Mouse (Mus musculus) hindbrain, embryonic 10.5 days (tissue): ENCODE measurements around the gene Kcnj13. TPM values are rescaled to one million over a fixed set of nuclear protein-coding genes. Genes with fewer than 3 reads are reported as not detected.

ENCODE experiments used
- DNase-seq: peaks from one replicate; pipeline ENCODE4 v3.0.0-alpha.2; 2017; ENCODE audit warnings: low spot score
- H3K27ac ChIP-seq: fragments of 300-500 bp; sonication (generic); 2 replicates; pipeline ENCODE4 v1.5.1; 2016; ENCODE audit warnings: mild to moderate bottlenecking, moderate library complexity
- H3K27me3 ChIP-seq: fragments of 300-500 bp; sonication (generic); 2 replicates; pipeline ENCODE4 v1.6.1; 2016; ENCODE audit warnings: mild to moderate bottlenecking; ENCODE audit not compliant: poor library complexity, insufficient read depth, severe bottlenecking
- H3K36me3 ChIP-seq: fragments of 300-500 bp; sonication (generic); 2 replicates; pipeline ENCODE4 v1.6.1; 2016; ENCODE audit warnings: mild to moderate bottlenecking, moderate library complexity
- H3K4me1 ChIP-seq: fragments of 300-500 bp; sonication (generic); replicated peaks from 2 replicates; pipeline ENCODE4 v1.6.1; 2016; ENCODE audit warnings: mild to moderate bottlenecking
- H3K4me3 ChIP-seq: fragments of 300-500 bp; sonication (generic); 2 replicates; pipeline ENCODE4 v1.5.1; 2016; ENCODE audit warnings: mild to moderate bottlenecking, moderate library complexity
- H3K9me3 ChIP-seq: fragments of 300-500 bp; sonication (generic); 2 replicates; pipeline ENCODE4 v1.6.1; 2016; ENCODE audit warnings: mild to moderate bottlenecking, moderate library complexity
- WGBS: fragments of 180-500 bp; shearing (Covaris S2); methylation state at CpG from one replicate; pipeline ENCODE4 v1.1.7; 2016; 5-methylcytosine and 5-hydroxymethylcytosine counted together
- polyA plus RNA-seq: library from polyadenylated mRNA; unstranded; fragments of >200 nt; fragmentation: Nextera tagmentation; extraction: Ambion mirVana; gene quantifications from 2 replicates; pipeline ENCODE4 v1.2.1, GENCODE M21; 2016

The Kcnj13 gene
- polyA plus RNA-seq, 1 experiment from 2014 or later: 5.0 TPM

DNA sequence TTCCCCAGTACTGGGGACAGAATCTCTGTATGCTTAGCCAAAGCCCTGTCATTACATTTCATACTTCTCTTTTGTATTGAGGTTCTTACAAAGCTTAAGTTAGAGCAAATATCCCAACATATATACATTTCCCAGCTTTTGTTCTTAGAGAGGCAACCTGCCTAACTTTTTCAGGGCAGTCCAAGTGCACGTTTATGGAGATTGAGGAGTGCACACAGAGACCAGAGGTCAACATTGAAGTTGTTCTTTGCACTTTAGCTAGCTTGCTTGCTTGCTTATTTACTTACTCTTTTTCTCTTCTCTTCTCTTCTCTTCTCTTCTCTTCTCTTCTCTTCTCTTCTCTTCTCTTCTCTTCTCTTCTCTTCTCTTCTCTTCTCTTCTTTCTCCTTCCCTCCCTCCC lies 34.3 kb downstream of the Kcnj13 start:
- DNase-seq: no peak
- Histone ChIP-seq H3K4me3 (no peak overlapping the region), H3K27ac (no peak overlapping the region), H3K27me3 (no peaks in the 10 kb centered on the region), H3K4me1 (no peaks in the 10 kb centered on the region), H3K9me3 (no peaks in the 10 kb centered on the region), H3K36me3 (peaks cover 24% of the 10 kb centered on the region)
- 72% methylated on average over 1 of the region's 1 CpGs for WGBS

DNA sequence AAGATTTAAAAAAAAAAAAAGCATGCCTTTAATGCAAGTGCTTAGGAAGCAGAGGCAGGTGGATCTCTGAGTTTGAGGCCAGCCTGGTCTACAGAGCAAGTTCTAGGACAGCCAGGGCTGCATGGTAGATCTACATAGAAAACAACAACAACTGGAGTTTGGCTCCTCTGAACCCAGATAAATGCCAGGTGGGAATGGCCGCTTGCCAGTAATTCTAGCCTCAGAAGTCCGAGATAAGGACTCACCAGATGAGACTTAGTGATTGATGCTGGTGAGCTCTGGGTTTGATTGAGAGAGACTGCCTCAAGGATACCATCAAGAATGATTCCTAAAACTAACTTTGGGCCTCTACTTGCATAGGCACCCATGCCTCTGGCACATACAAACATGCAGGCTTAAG lies 44.0 kb downstream of the Kcnj13 start:
- Histone ChIP-seq H3K4me3 (no peak overlapping the region), H3K36me3 (peaks cover 48% of the 10 kb centered on the region), H3K4me1 (no peaks in the 10 kb centered on the region), H3K27me3 (no peaks in the 10 kb centered on the region), H3K27ac (no peak overlapping the region), H3K9me3 (no peaks in the 10 kb centered on the region)
- no peak for DNase-seq
- 88% methylated on average over 2 of the region's 2 CpGs for WGBS

Other genes starting within 250 kb of the Kcnj13 start
- 5.4 and 21.9 TPM in 2 replicates for gene Ecel1, start 238.2 kb downstream of the Kcnj13 start, polyA plus RNA-seq
- 0.34 and 5.8 TPM in 2 replicates for gene Prss56, start 211.4 kb downstream of the Kcnj13 start, polyA plus RNA-seq
- 0.10 TPM in 1 of 2 replicates, not detected in the other for gene Chrnd, start 204.1 kb downstream of the Kcnj13 start, polyA plus RNA-seq
- 0.37 and 1.3 TPM in 2 replicates for gene Chrng, start 190.1 kb downstream of the Kcnj13 start, polyA plus RNA-seq
- gene Eif4e2, start 180.8 kb downstream of the Kcnj13 start, polyA plus RNA-seq: 172 and 173 TPM in 2 replicates
- gene Efhd1, start 130.4 kb downstream of the Kcnj13 start, polyA plus RNA-seq: 0.14 and 0.49 TPM in 2 replicates
- 46.1 and 48.1 TPM in 2 replicates for gene Gigyf2, start 67.7 kb downstream of the Kcnj13 start, polyA plus RNA-seq
- gene Snorc, start 75.5 kb upstream of the Kcnj13 start, polyA plus RNA-seq: not detected in 2 replicates
- not detected in 2 replicates for gene Neu2, start 115.2 kb upstream of the Kcnj13 start, polyA plus RNA-seq
- 3.3 and 5.0 TPM in 2 replicates for gene Ngef, start 179.1 kb upstream of the Kcnj13 start, polyA plus RNA-seq
- gene Inpp5d, start 225.6 kb upstream of the Kcnj13 start, polyA plus RNA-seq: 3.2 and 6.2 TPM in 2 replicates